Mouse (Mus musculus): Measurements from ENCODE around the gene Tgfbr3l.
A peak's percentile ranks its signal among the peaks of the same experiment; 100 is the strongest.

GRCm38 (mm10) chr8:4258678-4259077 lies 10.7 kb downstream of the Tgfbr3l start:
- TF ChIP-seq POLR2A (IDR thresholded peaks at IDR 0.05; ENCODE audit: control insufficient read depth, extremely low read depth, insufficient read depth, low read length, poor library complexity), result no peak
- peak; percentile 2; the same call in 1 of the 2 replicates for TF ChIP-seq CTCF (IDR thresholded peaks at IDR 0.05; ENCODE audit: borderline replicate concordance, control insufficient read depth, extremely low read depth, insufficient read depth, low read length, poor library complexity)

Measured in thymus, adult 2 months (tissue).